Mouse (Mus musculus): ENCODE results near the gene Pcbp3. TPM values are rescaled to one million over a fixed set of nuclear protein-coding genes. Genes with fewer than 3 reads are reported as not detected.

Gene Pcbp3
- polyA plus RNA-seq, 1 experiment from 2014 or later = 30.6 TPM

DNA sequence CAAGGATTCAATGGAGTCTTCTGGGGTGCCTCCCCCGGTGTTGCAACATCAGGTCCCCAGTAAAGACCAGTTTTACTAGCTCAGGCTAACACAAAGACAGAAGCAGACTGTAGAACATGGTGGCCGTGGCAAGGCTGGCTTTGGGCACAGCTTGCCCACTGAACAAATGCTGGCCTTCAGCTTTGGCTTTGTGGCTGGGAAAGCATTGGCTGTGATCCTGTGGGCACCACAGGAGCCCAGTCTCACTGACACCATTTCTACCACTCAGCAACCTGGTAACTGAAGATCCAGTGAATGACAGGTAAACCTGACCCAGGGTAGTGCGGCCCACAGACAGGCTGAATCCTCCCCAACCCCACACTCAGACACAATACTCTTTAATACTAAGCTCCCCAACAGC is 167.6 kb downstream of the Pcbp3 start:
- WGBS = 90% methylated on average over 3 of the region's 3 CpGs

DNA sequence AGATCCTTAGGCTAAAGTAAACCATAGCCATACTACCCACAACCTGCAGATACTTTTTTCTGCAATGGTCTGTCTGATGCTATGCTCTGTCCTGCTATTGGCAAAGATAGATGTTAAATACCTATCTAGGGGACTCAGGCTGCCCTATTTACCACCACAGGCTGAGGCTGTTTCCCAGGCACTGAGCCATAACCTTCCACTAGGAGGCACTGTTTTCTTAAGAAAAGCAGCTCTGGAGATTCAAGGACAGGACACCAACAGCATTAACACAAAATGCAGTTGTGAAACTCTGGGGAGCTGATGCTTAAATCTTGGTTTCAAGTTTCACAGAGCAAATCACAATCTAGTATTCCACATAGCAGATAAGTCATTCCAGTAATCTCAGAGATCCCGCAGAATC is 170.2 kb downstream of the Pcbp3 start:
- Histone ChIP-seq H3K9me3 (ENCODE audit: control insufficient read depth, low read length) (no peaks in the 10 kb centered on the region), H3K36me3 (ENCODE audit: control insufficient read depth, insufficient read depth, low read length) (no peaks in the 10 kb centered on the region), H3K27ac (ENCODE audit: low read depth, low read length) (no peak overlapping the region), H3K27me3 (ENCODE audit: control insufficient read depth, insufficient read depth, low read length) (no peaks in the 10 kb centered on the region), H3K4me2 (replicated peaks; ENCODE audit: low read depth, low read length) (no peak overlapping the region), H3K4me3 (ENCODE audit: low read depth, low read length) (no peak overlapping the region), H3K4me1 (replicated peaks; ENCODE audit: control insufficient read depth, insufficient read depth, low read length) (no peaks in the 10 kb centered on the region), H3K9ac (ENCODE audit: low read depth, low read length) (no peak overlapping the region)
- 81% methylated on average over 1 of the region's 1 CpGs for WGBS
- peak; percentile 62 for DNase-seq (ENCODE audit: low spot score)
- no peak for ATAC-seq (ENCODE audit: low FRiP score)

More for the DNA sequence above, 167.6 kb downstream of the Pcbp3 start:
- Histone ChIP-seq H3K4me1 (replicated peaks; ENCODE audit: control insufficient read depth, insufficient read depth, low read length) (no peaks in the 10 kb centered on the region), H3K9ac (ENCODE audit: low read depth, low read length) (no peak overlapping the region), H3K4me2 (replicated peaks; ENCODE audit: low read depth, low read length) (no peak overlapping the region), H3K4me3 (ENCODE audit: low read depth, low read length) (no peak overlapping the region), H3K9me3 (ENCODE audit: control insufficient read depth, low read length) (no peaks in the 10 kb centered on the region), H3K27ac (ENCODE audit: low read depth, low read length) (no peak overlapping the region), H3K36me3 (ENCODE audit: control insufficient read depth, insufficient read depth, low read length) (no peaks in the 10 kb centered on the region), H3K27me3 (ENCODE audit: control insufficient read depth, insufficient read depth, low read length) (no peaks in the 10 kb centered on the region)
- DNase-seq (ENCODE audit: low spot score) (no peak), ATAC-seq (ENCODE audit: low FRiP score) (no peak)

DNA sequence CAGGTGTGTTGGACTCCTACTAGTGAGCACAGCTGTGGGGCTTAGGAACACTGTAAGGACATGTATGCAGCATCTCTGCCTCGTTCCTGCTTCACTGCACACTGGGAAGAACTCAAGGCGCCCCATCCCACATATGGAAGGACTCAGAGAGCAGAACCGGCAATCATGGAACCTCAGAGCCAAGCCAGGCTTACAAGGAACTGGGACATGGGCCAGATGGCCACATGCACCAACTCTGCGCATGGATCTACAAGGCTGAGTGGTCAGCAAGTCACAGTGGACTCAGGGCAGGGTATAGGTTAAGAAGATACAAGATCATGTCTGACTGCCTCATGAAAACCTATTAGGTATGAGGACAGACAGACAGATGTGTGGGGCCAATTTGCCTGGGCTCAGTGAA is 171.8 kb downstream of the Pcbp3 start:
- ATAC-seq (ENCODE audit: low FRiP score) (no peak), DNase-seq (ENCODE audit: low spot score) (no peak)
- Histone ChIP-seq H3K4me2 (replicated peaks; ENCODE audit: low read depth, low read length) (no peak overlapping the region), H3K9ac (ENCODE audit: low read depth, low read length) (no peak overlapping the region), H3K9me3 (ENCODE audit: control insufficient read depth, low read length) (no peaks in the 10 kb centered on the region), H3K4me1 (replicated peaks; ENCODE audit: control insufficient read depth, insufficient read depth, low read length) (no peaks in the 10 kb centered on the region), H3K36me3 (ENCODE audit: control insufficient read depth, insufficient read depth, low read length) (no peaks in the 10 kb centered on the region), H3K27ac (ENCODE audit: low read depth, low read length) (no peak overlapping the region), H3K4me3 (ENCODE audit: low read depth, low read length) (no peak overlapping the region), H3K27me3 (ENCODE audit: control insufficient read depth, insufficient read depth, low read length) (no peaks in the 10 kb centered on the region)
- 89% methylated on average over 4 of the region's 4 CpGs for WGBS

DNA sequence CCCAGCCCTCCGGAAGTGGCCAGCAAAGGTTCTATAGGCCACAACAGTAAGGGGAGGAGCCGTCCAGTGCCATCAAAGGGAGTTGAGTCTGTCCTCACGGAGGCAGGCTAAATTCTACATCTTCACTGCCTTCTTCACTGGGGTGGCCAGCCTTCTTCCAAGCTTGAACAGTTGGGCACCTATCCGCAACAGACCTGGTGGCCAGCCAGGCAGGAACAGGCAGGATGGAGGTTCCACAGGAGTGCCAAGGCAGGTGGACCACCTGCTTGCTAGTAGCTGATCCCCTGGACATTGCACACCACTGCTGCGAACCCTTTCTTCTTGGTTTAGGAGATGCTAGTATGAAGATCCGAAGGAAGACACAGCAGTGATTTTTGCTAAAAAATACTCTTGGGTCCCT is 176.4 kb downstream of the Pcbp3 start:
- no peaks in the 10 kb centered on the region for H3K9me3 ChIP-seq (ENCODE audit: control insufficient read depth, low read length)
- H3K9ac ChIP-seq (ENCODE audit: low read depth, low read length) = no peak overlapping the region
- ATAC-seq (ENCODE audit: low FRiP score) = no peak
- no peaks in the 10 kb centered on the region for H3K36me3 ChIP-seq (ENCODE audit: control insufficient read depth, insufficient read depth, low read length)
- H3K27me3 ChIP-seq (ENCODE audit: control insufficient read depth, insufficient read depth, low read length) = no peaks in the 10 kb centered on the region
- DNase-seq (ENCODE audit: low spot score) = no peak
- 84% methylated on average over 6 of the region's 6 CpGs for WGBS
- H3K4me2 ChIP-seq (replicated peaks; ENCODE audit: low read depth, low read length) = no peak overlapping the region
- H3K4me3 ChIP-seq (ENCODE audit: low read depth, low read length) = no peak overlapping the region
- no peaks in the 10 kb centered on the region for H3K4me1 ChIP-seq (replicated peaks; ENCODE audit: control insufficient read depth, insufficient read depth, low read length)
- H3K27ac ChIP-seq (ENCODE audit: low read depth, low read length) = no peak overlapping the region

DNA sequence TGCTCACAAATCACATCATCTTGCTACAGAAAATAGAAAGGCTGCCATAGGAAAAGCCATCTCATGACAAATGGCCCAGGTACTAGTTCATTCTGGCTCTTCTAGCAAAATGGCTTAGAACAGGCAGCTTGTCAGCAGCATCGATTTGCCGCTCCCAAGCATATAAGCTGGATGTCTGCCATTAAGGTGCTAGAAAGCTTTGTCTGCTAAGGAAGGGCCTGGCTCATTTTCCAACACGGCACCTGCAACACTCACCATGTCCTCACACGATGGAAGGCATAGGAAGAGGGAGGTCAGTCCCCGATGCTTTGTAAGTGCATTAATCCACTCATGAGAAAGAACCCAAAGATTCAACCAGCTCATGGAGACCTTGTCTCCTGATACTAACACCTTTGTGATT is 182.5 kb downstream of the Pcbp3 start:
- no peak for DNase-seq (ENCODE audit: low spot score)
- H3K27me3 ChIP-seq (ENCODE audit: control insufficient read depth, insufficient read depth, low read length) = no peaks in the 10 kb centered on the region
- H3K9ac ChIP-seq (ENCODE audit: low read depth, low read length) = no peak overlapping the region
- ATAC-seq (ENCODE audit: low FRiP score) = no peak
- no peak overlapping the region for H3K4me3 ChIP-seq (ENCODE audit: low read depth, low read length)
- no peak overlapping the region for H3K27ac ChIP-seq (ENCODE audit: low read depth, low read length)
- WGBS = 95% methylated on average over 5 of the region's 5 CpGs
- no peaks in the 10 kb centered on the region for H3K9me3 ChIP-seq (ENCODE audit: control insufficient read depth, low read length)
- no peaks in the 10 kb centered on the region for H3K36me3 ChIP-seq (ENCODE audit: control insufficient read depth, insufficient read depth, low read length)
- H3K4me2 ChIP-seq (replicated peaks; ENCODE audit: low read depth, low read length) = no peak overlapping the region
- no peaks in the 10 kb centered on the region for H3K4me1 ChIP-seq (replicated peaks; ENCODE audit: control insufficient read depth, insufficient read depth, low read length)

DNA sequence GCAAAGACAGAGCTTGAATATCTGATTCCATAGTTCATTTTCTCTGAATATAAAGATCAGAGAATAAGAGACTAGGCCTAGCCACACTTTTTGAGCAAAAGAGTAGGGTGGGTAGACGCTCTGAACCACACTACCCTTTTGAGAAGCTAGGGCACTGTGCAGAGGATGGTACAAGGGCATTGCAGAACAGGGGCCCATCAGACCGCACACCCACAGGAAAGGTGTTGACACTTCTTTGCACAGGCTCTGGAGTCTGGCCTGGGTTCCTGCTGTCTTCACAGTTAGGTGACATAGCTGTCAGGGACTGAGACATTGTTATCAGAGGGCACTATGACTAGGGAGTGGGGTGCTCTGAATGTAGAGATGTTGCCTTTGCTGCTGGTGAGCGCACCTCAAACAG is 190.1 kb downstream of the Pcbp3 start:
- Histone ChIP-seq H3K27me3 (ENCODE audit: control insufficient read depth, insufficient read depth, low read length) (no peaks in the 10 kb centered on the region), H3K9ac (ENCODE audit: low read depth, low read length) (no peak overlapping the region), H3K4me1 (replicated peaks; ENCODE audit: control insufficient read depth, insufficient read depth, low read length) (no peaks in the 10 kb centered on the region), H3K4me2 (replicated peaks; ENCODE audit: low read depth, low read length) (no peak overlapping the region), H3K27ac (ENCODE audit: low read depth, low read length) (no peak overlapping the region), H3K4me3 (ENCODE audit: low read depth, low read length) (no peak overlapping the region), H3K9me3 (ENCODE audit: control insufficient read depth, low read length) (no peaks in the 10 kb centered on the region), H3K36me3 (ENCODE audit: control insufficient read depth, insufficient read depth, low read length) (no peaks in the 10 kb centered on the region)
- 95% methylated on average over 3 of the region's 3 CpGs for WGBS
- ATAC-seq (ENCODE audit: low FRiP score) (no peak), DNase-seq (ENCODE audit: low spot score) (no peak)

DNA sequence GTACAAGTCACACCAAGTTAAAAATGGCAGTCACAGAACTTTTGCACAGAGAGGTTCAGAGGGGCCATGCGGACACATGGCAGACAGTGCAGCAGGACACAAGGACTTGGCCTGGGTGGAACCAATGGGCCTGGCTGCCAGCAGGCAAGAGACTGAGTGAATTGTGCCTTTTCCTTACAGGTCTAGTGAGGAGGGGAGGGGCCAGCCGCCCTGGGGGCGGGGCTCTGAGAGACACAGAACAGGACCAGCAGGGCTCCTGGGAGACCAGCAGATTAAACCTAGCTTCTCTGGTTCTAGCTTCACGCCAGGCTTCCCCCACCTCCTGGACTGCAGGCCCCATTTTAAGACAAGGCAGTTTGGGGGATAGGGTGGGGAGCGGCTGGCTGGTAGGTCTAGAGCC is 190.6 kb downstream of the Pcbp3 start:
- Histone ChIP-seq H3K9ac (ENCODE audit: low read depth, low read length) (no peak overlapping the region), H3K9me3 (ENCODE audit: control insufficient read depth, low read length) (no peaks in the 10 kb centered on the region), H3K4me2 (replicated peaks; ENCODE audit: low read depth, low read length) (no peak overlapping the region), H3K27ac (ENCODE audit: low read depth, low read length) (no peak overlapping the region), H3K27me3 (ENCODE audit: control insufficient read depth, insufficient read depth, low read length) (no peaks in the 10 kb centered on the region), H3K36me3 (ENCODE audit: control insufficient read depth, insufficient read depth, low read length) (no peaks in the 10 kb centered on the region), H3K4me1 (replicated peaks; ENCODE audit: control insufficient read depth, insufficient read depth, low read length) (no peaks in the 10 kb centered on the region), H3K4me3 (ENCODE audit: low read depth, low read length) (no peak overlapping the region)
- WGBS = 58% methylated on average over 5 of the region's 5 CpGs
- DNase-seq (ENCODE audit: low spot score) (no peak), ATAC-seq (ENCODE audit: low FRiP score) (no peak)

DNA sequence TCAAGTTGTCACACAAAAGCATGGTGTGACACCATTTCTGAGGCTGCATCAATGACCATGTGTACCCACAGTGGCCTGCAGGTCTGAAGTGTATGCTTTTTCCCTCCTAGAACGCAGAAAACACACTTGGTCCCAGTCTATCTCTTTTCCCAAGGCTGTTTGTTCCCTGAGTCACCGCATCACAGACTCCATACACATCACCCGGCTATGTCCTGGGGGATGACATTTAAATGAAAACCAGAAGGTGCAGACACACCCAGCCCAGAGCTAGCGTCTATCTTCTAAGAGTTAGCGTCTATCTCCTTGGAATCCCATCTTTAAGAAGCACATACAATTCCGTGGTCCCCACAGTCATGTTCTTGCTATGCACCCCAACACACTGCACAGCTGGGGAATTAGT is 192.1 kb downstream of the Pcbp3 start:
- Histone ChIP-seq H3K36me3 (ENCODE audit: control insufficient read depth, insufficient read depth, low read length) (no peaks in the 10 kb centered on the region), H3K9me3 (ENCODE audit: control insufficient read depth, low read length) (no peaks in the 10 kb centered on the region), H3K27ac (ENCODE audit: low read depth, low read length) (no peak overlapping the region), H3K9ac (ENCODE audit: low read depth, low read length) (no peak overlapping the region), H3K4me2 (replicated peaks; ENCODE audit: low read depth, low read length) (no peak overlapping the region), H3K4me3 (ENCODE audit: low read depth, low read length) (no peak overlapping the region), H3K27me3 (ENCODE audit: control insufficient read depth, insufficient read depth, low read length) (no peaks in the 10 kb centered on the region), H3K4me1 (replicated peaks; ENCODE audit: control insufficient read depth, insufficient read depth, low read length) (no peaks in the 10 kb centered on the region)
- no peak for DNase-seq (ENCODE audit: low spot score)
- ATAC-seq (ENCODE audit: low FRiP score) = no peak
- WGBS = 94% methylated on average over 6 of the region's 6 CpGs

DNA sequence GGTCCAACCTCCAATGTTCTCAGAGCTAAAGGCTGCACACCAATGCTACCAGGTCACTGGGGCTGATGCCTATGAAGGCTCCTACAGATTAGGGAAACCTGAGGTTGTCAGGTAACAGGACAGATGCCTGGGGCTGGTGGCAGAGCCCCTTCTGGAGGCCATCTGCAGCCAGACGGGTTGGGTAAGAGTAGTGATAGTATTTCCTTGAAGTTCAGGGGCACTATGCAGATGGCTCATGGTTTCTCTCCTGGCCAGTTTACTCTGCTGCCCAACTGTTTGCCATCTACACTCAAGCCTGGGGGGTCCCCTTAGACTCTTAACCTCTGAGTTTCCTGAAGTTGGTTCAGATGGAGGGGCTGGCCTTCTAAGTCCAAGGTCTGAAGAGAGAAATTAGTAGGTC is 195.5 kb downstream of the Pcbp3 start:
- Histone ChIP-seq H3K36me3 (ENCODE audit: control insufficient read depth, insufficient read depth, low read length) (no peaks in the 10 kb centered on the region), H3K4me3 (ENCODE audit: low read depth, low read length) (no peak overlapping the region), H3K9ac (ENCODE audit: low read depth, low read length) (no peak overlapping the region), H3K27me3 (ENCODE audit: control insufficient read depth, insufficient read depth, low read length) (no peaks in the 10 kb centered on the region), H3K4me2 (replicated peaks; ENCODE audit: low read depth, low read length) (no peak overlapping the region), H3K9me3 (ENCODE audit: control insufficient read depth, low read length) (no peaks in the 10 kb centered on the region), H3K27ac (ENCODE audit: low read depth, low read length) (no peak overlapping the region), H3K4me1 (replicated peaks; ENCODE audit: control insufficient read depth, insufficient read depth, low read length) (no peaks in the 10 kb centered on the region)
- DNase-seq (ENCODE audit: low spot score) (no peak), ATAC-seq (ENCODE audit: low FRiP score) (no peak)
- WGBS = 89% methylated on average over 1 of the region's 1 CpGs
